Mouse (Mus musculus): ENCODE measurements around the gene Prss37. TPM values are rescaled to one million over a fixed set of nuclear protein-coding genes. Genes with fewer than 3 reads are reported as not detected.

Prss37 gene
- polyA plus RNA-seq (2014; fragmentation: Illumina TruSeq; extraction: RNeasy Lipid Tissue Mini Kit (QIAGEN cat#74804); ENCODE audit: low read depth, low replicate concordance) = not detected

GRCm38 (mm10) chr6:40519408-40519807 lies at the start of gene Prss37:
Gene Prss37, minus strand, starts transcription at chr6:40519508.

GRCm38 (mm10) chr6:40554950-40555349 lies 35.6 kb upstream of the Prss37 start, which contains the start of gene Olfr461:
Gene Olfr461, minus strand, starts transcription at chr6:40555050.

GRCm38 (mm10) chr6:40493229-40493628 lies 26.1 kb downstream of the Prss37 start, which contains the start of gene Tas2r108:
Gene Tas2r108, plus strand, starts transcription at chr6:40493529.

GRCm38 (mm10) chr6:40490933-40491332 lies 28.4 kb downstream of the Prss37 start, which contains the start of gene Tas2r137:
Gene Tas2r137, plus strand, starts transcription at chr6:40491233.

GRCm38 (mm10) chr6:40470916-40471719 lies 48.2 kb downstream of the Prss37 start, which contains the start of gene Ssbp1:
Gene Ssbp1, plus strand, starts transcription at chr6:40471352.

Other genes starting within 250 kb of the Prss37 start
- 18.6 TPM for gene Agk, start 194.3 kb downstream of the Prss37 start, polyA plus RNA-seq (2014; fragmentation: Illumina TruSeq; extraction: RNeasy Lipid Tissue Mini Kit (QIAGEN cat#74804); ENCODE audit: low read depth, low replicate concordance)
- gene E330009J07Rik, start 83.4 kb downstream of the Prss37 start, polyA plus RNA-seq (2014; fragmentation: Illumina TruSeq; extraction: RNeasy Lipid Tissue Mini Kit (QIAGEN cat#74804); ENCODE audit: low read depth, low replicate concordance) = 12.9 TPM
- not detected for gene Wee2, start 80.4 kb downstream of the Prss37 start, polyA plus RNA-seq (2014; fragmentation: Illumina TruSeq; extraction: RNeasy Lipid Tissue Mini Kit (QIAGEN cat#74804); ENCODE audit: low read depth, low replicate concordance)
- 129 TPM for gene Ssbp1, start 48.2 kb downstream of the Prss37 start, polyA plus RNA-seq (2014; fragmentation: Illumina TruSeq; extraction: RNeasy Lipid Tissue Mini Kit (QIAGEN cat#74804); ENCODE audit: low read depth, low replicate concordance)
- not detected for gene Tas2r137, start 28.3 kb downstream of the Prss37 start, polyA plus RNA-seq (2014; fragmentation: Illumina TruSeq; extraction: RNeasy Lipid Tissue Mini Kit (QIAGEN cat#74804); ENCODE audit: low read depth, low replicate concordance)
- gene Tas2r108, start 26.0 kb downstream of the Prss37 start, polyA plus RNA-seq (2014; fragmentation: Illumina TruSeq; extraction: RNeasy Lipid Tissue Mini Kit (QIAGEN cat#74804); ENCODE audit: low read depth, low replicate concordance) = not detected
- not detected for gene Olfr461, start 35.5 kb upstream of the Prss37 start, polyA plus RNA-seq (2014; fragmentation: Illumina TruSeq; extraction: RNeasy Lipid Tissue Mini Kit (QIAGEN cat#74804); ENCODE audit: low read depth, low replicate concordance)
- gene Olfr460, start 50.0 kb upstream of the Prss37 start, polyA plus RNA-seq (2014; fragmentation: Illumina TruSeq; extraction: RNeasy Lipid Tissue Mini Kit (QIAGEN cat#74804); ENCODE audit: low read depth, low replicate concordance) = not detected
- gene Clec5a, start 66.3 kb upstream of the Prss37 start, polyA plus RNA-seq (2014; fragmentation: Illumina TruSeq; extraction: RNeasy Lipid Tissue Mini Kit (QIAGEN cat#74804); ENCODE audit: low read depth, low replicate concordance) = 2.8 TPM
- not detected for gene Tas2r138, start 93.8 kb upstream of the Prss37 start, polyA plus RNA-seq (2014; fragmentation: Illumina TruSeq; extraction: RNeasy Lipid Tissue Mini Kit (QIAGEN cat#74804); ENCODE audit: low read depth, low replicate concordance)
- 104 TPM for gene Mgam, start 109.3 kb upstream of the Prss37 start, polyA plus RNA-seq (2014; fragmentation: Illumina TruSeq; extraction: RNeasy Lipid Tissue Mini Kit (QIAGEN cat#74804); ENCODE audit: low read depth, low replicate concordance)